Mouse (Mus musculus): Measurements from ENCODE around the gene Olfr172. TPM values are rescaled to one million over a fixed set of nuclear protein-coding genes. Genes with fewer than 3 reads are reported as not detected.

Olfr172 gene
- total RNA-seq (2014; fragmentation: Nextera tagmentation) (not detected in 2 replicates), total RNA-seq (2017) (not detected in 2 replicates)

DNA sequence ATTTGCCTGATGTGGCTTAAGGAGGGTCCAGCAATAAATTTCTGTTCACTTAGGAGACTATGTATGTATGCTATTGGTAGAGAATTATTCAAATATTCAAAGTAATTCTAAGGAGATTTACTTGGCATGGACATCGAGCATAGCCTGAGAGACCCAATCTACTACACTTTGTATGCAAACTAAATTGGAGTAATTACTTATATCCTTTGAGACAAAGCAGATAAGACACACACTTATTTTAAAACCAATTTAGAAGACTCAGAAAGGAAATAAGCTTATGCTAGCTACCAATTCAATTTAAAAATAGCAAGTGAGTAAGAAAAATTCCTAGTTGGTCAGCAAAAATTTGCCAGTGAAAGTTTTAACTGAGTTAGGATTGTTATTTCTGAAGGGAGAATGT is at the start of gene Olfr172:
TSS of gene Olfr172 (minus strand) at position 101 of the 400 bp plus-strand sequence.
- no peak for ATAC-seq (replicated peaks; ENCODE audit: low FRiP score, low TSS enrichment, poor library complexity, severe bottlenecking)

- no peak for ATAC-seq (replicated peaks; ENCODE audit: low FRiP score, low TSS enrichment, poor library complexity, severe bottlenecking)
These were observed 37.2 kb upstream of the Olfr172 start, which contains the start of gene Olfr173 for GRCm38 (mm10) chr16:58800168-58800567. Gene Olfr173 (minus strand): TSS chr16:58800268.

DNA sequence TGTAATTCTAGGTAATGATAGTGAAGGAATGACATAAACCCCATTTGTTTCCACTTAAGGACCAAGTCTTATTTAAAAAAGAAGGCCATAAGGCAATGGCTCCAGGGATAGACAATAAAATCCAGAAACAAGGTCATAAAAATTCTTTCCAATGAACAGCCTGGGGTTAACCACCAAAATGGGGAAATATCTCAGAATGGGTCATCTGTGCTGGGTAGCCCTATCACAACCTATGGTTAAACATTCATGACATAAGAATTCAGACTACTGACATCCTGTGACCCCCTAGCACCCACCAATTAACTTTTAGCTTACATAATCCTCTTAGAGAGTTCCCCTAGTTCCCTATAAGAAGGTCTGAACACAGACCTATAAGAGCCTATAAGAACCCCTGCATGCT is 6.8 kb downstream of the Olfr172 start:
- no peak for ATAC-seq (replicated peaks; ENCODE audit: low FRiP score, low TSS enrichment, poor library complexity, severe bottlenecking)

- ATAC-seq (replicated peaks; ENCODE audit: low FRiP score, low TSS enrichment, poor library complexity, severe bottlenecking), result peak; percentile 92
These were observed 11.7 kb downstream of the Olfr172 start for GRCm38 (mm10) chr16:58751314-58751713.

DNA sequence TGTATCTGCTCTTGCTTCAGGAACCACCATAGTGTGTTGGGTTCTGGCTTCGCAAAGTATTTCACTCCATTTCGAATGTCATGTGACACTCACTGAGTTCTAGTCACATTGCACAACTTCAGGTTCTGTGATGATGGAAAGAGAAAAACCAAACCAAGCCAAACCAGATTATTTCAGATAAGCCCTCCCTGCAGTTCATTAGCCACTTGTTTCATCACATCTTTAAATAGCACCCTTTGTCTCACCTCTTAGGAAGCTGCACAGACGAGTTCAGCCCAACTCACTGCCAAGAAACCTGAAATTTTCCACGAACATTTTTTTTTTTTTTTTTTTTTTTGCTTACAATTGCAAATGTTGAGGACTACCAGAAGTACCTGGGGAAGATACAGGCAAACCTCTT is 16.3 kb downstream of the Olfr172 start:
- ATAC-seq (replicated peaks; ENCODE audit: low FRiP score, low TSS enrichment, poor library complexity, severe bottlenecking), result no peak

DNA sequence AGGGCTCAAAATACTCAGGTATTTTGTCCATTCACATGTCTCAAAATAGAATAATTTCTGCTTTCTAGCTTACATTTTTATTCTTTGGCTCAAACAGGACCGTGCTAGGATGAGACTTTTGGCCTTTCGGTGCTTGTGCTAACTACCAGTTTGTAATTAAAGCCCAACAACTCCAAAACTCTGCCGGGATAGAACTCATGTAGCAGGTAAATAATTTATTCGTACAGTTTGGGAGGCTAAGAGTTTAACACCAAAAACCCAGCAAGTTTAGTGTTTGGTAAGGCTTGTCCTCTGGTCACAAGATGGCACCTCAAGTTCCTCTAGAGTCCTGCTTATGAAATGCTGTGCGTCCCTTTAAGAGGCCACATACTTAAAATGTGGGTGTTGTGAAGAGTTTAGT is 22.2 kb downstream of the Olfr172 start:
- no peak for ATAC-seq (replicated peaks; ENCODE audit: low FRiP score, low TSS enrichment, poor library complexity, severe bottlenecking)

GRCm38 (mm10) chr16:58738800-58739199 is 24.2 kb downstream of the Olfr172 start:
- peak; percentile 65; the same call in 1 of the 2 replicates for ATAC-seq (replicated peaks; ENCODE audit: low FRiP score, low TSS enrichment, poor library complexity, severe bottlenecking)

- peak; percentile 65; the same call in 1 of the 2 replicates for ATAC-seq (replicated peaks; ENCODE audit: low FRiP score, low TSS enrichment, poor library complexity, severe bottlenecking)
These were observed 24.8 kb downstream of the Olfr172 start for GRCm38 (mm10) chr16:58738205-58738604.

GRCm38 (mm10) chr16:58728176-58728671 is 34.8 kb downstream of the Olfr172 start:
- peak; percentile 70 for ATAC-seq (replicated peaks; ENCODE audit: low FRiP score, low TSS enrichment, poor library complexity, severe bottlenecking)

DNA sequence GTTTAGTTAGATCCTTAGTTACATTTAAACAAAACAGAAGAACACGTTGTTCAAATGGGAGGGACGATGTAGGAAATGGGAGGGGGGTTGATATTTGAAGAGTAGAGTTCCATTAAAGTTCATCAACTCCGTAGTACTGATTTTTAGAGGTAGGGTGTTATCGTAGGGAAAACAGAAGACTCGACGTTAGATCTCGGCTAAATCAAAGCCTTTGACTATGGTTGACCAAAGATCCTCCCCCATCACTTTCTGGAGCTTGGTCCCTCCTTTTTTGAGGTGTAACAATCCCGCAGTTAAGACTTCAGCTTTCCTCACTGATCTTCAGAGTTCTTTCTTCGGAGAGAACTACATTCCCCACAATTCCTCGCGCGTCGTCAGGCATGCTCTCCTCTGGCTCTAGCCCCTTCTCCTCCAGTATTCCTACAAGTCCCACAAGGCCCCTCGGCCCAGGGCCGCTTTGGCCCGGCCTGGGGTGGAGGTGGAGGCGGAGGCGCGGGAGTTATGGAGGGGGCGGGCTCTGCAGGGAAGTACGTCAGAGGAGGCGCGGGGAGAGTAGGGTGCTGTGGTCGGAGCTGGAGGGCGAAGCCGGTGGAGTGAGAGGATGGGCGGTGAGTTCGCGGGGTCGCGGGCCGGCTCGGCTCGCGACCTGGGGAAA is 35.4 kb downstream of the Olfr172 start, which contains the start of gene Cldnd1:
TSS of gene Cldnd1 (plus strand) at position 434 of the 655 bp plus-strand sequence.
- peak; percentile 100 for ATAC-seq (replicated peaks; ENCODE audit: low FRiP score, low TSS enrichment, poor library complexity, severe bottlenecking)

- ATAC-seq (replicated peaks; ENCODE audit: low FRiP score, low TSS enrichment, poor library complexity, severe bottlenecking), result no peak
These were observed 36.1 kb downstream of the Olfr172 start for GRCm38 (mm10) chr16:58726680-58727476.

GRCm38 (mm10) chr16:58722292-58722691 is 40.7 kb downstream of the Olfr172 start:
- ATAC-seq (replicated peaks; ENCODE audit: low FRiP score, low TSS enrichment, poor library complexity, severe bottlenecking), result no peak

DNA sequence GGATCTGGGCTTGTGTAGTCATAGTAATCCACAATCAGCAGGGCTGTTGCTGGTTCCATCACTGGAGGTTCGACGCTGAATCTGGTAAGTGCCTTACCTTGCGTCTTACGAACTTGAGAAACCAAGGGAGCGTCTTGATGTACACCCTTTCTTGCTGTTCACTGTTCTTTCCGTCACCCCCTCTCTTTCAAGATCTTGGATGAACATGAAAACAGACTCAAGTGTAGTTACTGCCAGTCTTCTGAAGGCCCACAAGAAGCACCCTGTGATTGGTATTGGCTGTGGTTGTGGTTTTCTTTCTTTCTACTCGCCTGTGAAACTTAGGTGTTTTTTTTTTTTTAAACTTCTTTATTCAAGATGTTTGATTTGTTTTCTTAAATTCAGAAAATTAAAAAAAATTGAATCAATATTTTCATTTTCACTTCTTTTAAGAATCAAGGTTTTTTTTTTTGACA is 44.3 kb downstream of the Olfr172 start, which contains the start of gene Gpr15:
TSS of gene Gpr15 (minus strand) at position 405 of the 455 bp plus-strand sequence.
- ATAC-seq (replicated peaks; ENCODE audit: low FRiP score, low TSS enrichment, poor library complexity, severe bottlenecking), result no peak

DNA sequence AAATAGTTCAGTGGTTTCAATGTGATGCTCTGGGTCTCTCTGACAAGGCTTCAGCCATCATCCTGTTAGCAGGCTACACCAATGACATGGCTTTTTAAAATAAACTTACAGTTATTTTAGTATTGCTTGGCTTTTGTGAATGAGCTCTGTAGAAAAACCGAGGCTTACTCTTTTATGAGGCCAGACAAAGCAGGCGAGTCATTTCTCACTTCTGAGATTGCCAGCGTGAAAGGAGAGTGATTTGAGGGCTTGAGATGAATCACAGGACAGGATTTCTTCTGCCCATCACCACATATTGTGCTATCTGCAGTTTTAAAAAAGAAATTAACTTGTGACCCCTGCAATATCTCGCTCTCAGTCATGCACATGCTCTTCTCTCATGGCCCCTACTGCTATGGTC is 48.0 kb downstream of the Olfr172 start:
- no peak for ATAC-seq (replicated peaks; ENCODE audit: low FRiP score, low TSS enrichment, poor library complexity, severe bottlenecking)

- ATAC-seq (replicated peaks; ENCODE audit: low FRiP score, low TSS enrichment, poor library complexity, severe bottlenecking), result no peak
These were observed 49.8 kb downstream of the Olfr172 start for GRCm38 (mm10) chr16:58713128-58713527.

DNA sequence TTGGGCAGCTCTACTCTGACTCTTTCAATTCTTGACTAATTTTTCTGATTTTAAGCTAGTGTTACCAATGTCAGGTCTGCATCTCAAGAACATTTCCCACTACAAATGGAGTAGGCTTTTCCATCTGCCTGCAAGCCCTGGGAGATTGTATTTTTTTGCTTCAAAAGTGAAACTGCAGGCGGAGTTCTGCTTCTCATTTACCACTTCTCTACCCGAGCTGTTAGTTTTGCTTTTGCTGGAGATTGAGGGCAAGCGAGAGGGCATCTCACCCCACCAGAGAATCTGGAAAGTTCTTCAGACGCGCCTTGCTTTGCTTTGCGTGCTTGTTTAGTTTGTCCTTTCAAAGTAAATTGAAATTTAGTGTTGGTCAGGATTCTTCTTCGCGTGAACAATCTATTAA is 50.8 kb downstream of the Olfr172 start:
- 0 out of 2 replicates have a peak, but pooled peaks have one; percentile 28 for ATAC-seq (replicated peaks; ENCODE audit: low FRiP score, low TSS enrichment, poor library complexity, severe bottlenecking)
